Mouse (Mus musculus): ENCODE results near the gene Mfn2. TPM values are rescaled to one million over a fixed set of nuclear protein-coding genes. Genes with fewer than 3 reads are reported as not detected.

Mfn2 gene
- polyA plus RNA-seq, 1 experiment, result 17.0 TPM

DNA sequence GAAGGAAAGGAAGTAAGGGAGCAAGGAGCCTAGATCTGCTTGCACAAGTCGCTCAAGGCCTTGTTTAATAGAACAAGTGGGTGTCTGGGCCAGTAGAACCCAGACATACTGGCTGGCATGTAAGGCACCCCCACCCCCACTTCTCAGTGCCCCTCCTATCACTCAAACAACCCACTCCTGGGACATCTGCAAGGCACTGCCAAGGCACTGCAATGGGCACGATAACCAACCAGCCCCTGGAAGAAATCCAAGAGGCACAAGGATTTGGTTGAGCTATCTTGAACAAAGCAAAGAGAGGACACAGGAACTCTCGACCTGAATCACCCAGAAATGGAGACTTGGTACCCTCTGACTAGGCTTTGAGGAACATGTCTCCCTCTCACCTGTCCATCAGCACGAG, 16.3 kb downstream of the Mfn2 start:
- no peak for TF ChIP-seq GATA1 (IDR thresholded peaks at IDR 0.05; ENCODE audit: low read length)

GRCm38 (mm10) chr4:147887277-147887676, 17.2 kb downstream of the Mfn2 start:
- TF ChIP-seq GATA1 (IDR thresholded peaks at IDR 0.05; ENCODE audit: low read length), result no peak

GRCm38 (mm10) chr4:147886158-147886557, 18.3 kb downstream of the Mfn2 start:
- TF ChIP-seq GATA1 (IDR thresholded peaks at IDR 0.05; ENCODE audit: low read length), result no peak

GRCm38 (mm10) chr4:147884138-147884537, 20.4 kb downstream of the Mfn2 start:
- TF ChIP-seq GATA1 (IDR thresholded peaks at IDR 0.05; ENCODE audit: low read length), result no peak

GRCm38 (mm10) chr4:147883041-147883440, 21.5 kb downstream of the Mfn2 start:
- no peak for TF ChIP-seq GATA1 (IDR thresholded peaks at IDR 0.05; ENCODE audit: low read length)

DNA sequence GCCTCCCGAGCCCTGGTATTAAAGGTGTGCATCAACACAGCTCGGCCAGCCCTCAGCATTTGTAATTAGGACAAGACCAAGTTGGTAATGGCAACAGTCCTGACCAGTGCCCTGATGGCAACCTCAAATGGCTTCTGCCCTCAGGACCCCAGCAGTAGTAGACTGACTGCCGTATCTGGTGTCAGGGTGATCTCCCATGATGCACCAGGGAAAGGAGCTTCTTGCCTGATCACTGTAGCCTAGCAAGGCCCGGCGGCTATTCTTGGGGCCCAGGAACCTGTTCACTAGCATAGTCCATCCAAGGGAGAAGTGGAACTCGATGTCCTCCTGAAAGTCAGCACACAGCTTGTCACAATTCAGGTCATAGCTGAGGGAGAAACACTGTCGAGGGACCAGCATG, 22.7 kb downstream of the Mfn2 start:
- no peak for TF ChIP-seq GATA1 (IDR thresholded peaks at IDR 0.05; ENCODE audit: low read length)

DNA sequence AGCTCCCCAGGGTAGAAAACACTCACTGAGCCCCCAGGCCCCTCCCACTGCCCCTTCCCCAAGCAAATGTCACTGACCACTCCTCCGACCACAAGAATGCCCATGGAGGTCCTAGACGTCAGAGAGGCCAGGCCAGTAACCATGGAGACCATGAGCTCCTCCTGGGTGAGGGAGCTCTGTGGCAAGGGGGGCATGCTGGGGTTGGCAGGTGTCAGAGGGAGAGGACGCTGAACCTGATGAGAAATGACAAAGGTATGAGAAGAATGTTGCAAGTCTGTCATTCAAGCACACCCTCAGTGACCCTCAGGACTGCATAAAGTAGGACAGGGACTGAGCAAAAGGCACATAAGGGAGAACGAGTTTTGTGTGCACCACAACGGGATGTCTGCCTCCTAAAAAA, 24.6 kb downstream of the Mfn2 start:
- no peak for TF ChIP-seq GATA1 (IDR thresholded peaks at IDR 0.05; ENCODE audit: low read length)

- TF ChIP-seq GATA1 (IDR thresholded peaks at IDR 0.05; ENCODE audit: low read length), result no peak
These were observed 25.0 kb downstream of the Mfn2 start for GRCm38 (mm10) chr4:147879456-147879855.

- no peak for TF ChIP-seq GATA1 (IDR thresholded peaks at IDR 0.05; ENCODE audit: low read length)
These were observed 26.0 kb downstream of the Mfn2 start for GRCm38 (mm10) chr4:147878537-147878936.

GRCm38 (mm10) chr4:147875852-147876575, 28.5 kb downstream of the Mfn2 start:
- TF ChIP-seq GATA1 (IDR thresholded peaks at IDR 0.05; ENCODE audit: low read length), result no peak

DNA sequence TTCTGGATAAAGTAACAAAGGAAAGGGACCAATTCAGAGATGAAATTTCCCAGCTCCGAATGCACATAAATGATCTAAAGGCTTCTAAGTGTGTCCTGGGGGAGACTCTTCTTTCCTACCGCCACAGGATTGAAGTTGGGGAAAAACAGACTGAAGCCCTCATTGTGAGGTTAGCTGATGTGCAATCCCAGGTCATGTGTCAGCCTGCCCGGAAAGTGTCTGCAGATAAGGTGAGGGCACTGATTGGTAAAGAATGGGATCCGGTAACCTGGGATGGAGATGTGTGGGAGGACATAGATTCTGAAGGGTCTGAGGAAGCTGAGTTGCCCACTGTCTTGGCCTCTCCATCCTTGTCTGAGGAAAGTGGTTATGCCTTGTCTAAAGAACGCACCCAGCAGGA, 35.3 kb downstream of the Mfn2 start:
- TF ChIP-seq GATA1 (IDR thresholded peaks at IDR 0.05; ENCODE audit: low read length), result no peak

- no peak for TF ChIP-seq GATA1 (IDR thresholded peaks at IDR 0.05; ENCODE audit: low read length)
These were observed 36.0 kb downstream of the Mfn2 start, which contains the start of the genes Miip and Fv1 for GRCm38 (mm10) chr4:147868450-147869031. TSS of gene Miip (minus strand) at chr4:147868816. TSS of gene Fv1 (plus strand) at chr4:147868979.

GRCm38 (mm10) chr4:147867563-147868449, 36.7 kb downstream of the Mfn2 start:
- no peak for TF ChIP-seq GATA1 (IDR thresholded peaks at IDR 0.05; ENCODE audit: low read length)

DNA sequence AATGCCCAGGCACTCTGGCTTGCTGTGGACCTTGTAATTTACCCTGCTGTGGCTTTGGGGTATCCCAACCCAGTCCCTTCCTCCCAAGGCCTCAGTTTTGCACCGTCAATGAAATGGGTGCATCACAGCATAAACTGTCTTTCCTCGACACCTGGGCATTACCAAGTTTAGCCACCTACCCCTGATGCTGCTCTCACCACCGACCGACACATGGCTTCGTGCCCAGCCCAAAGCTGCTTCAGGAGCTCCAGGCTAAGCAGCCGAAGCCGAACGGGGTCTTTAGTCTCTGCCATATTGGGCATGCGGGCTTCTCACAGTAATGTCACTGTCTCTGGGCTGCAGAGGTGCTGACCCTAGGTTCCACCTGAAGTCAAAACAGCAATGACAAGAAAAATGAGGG, 38.4 kb downstream of the Mfn2 start:
- no peak for TF ChIP-seq GATA1 (IDR thresholded peaks at IDR 0.05; ENCODE audit: low read length)

DNA sequence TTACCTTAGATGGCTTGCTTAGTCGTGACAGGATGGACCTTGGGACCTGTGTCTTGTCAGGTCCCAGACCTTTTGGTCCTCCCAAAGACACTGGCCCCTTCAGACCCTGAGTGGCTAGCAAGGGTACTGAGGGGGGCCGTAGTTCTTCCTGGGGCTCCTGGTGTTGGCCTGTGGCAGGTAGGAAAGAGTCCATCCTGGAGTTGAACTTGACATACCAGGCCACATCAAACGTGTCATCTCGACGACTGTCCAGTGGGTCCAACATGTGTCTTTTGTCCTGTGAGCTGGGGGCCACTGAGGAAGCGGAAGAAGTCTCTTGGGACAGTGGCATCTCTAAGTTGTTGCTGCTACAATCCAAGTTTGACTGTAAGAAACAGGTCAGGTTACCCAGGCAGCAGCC, 38.9 kb downstream of the Mfn2 start:
- no peak for TF ChIP-seq GATA1 (IDR thresholded peaks at IDR 0.05; ENCODE audit: low read length)

GRCm38 (mm10) chr4:147862051-147862450, 42.5 kb downstream of the Mfn2 start:
- no peak for TF ChIP-seq GATA1 (IDR thresholded peaks at IDR 0.05; ENCODE audit: low read length)
